Mouse (Mus musculus) central nervous system, embryonic 14 days (tissue): ENCODE measurements around the gene Slc25a39. TPM values are rescaled to one million over a fixed set of nuclear protein-coding genes. Genes with fewer than 3 reads are reported as not detected.

Experiments used
- polyA plus RNA-seq: library from polyadenylated mRNA; depleted of rRNA; stranded (reverse); fragments of >200 nt; gene quantifications from 2 replicates; pipeline ENCODE4 v1.2.3, GENCODE M21; 2012; rRNA removed

Gene Slc25a39
- 104 and 105 TPM in 2 replicates for polyA plus RNA-seq

DNA sequence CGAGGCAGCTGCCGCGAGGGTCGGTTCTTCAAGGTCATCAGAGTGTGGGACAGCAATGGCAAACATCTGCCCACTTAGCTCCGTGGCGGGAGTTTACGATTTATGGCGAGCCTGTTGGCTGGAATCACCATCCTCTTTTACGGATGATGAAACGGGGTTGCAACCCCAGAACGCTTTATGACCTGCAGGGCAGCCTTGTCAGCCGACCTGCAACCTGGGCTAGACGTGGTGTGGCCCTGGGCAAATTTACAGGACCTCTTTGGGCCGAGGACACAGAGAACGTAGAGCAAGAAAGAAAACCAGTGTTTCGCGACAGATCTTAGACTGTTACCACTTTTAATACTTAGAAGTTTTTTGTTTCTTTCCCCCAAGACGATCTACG is at the start of gene Slc25a39:
Slc25a39 (minus strand) TSS at position 113 of the 382 bp plus-strand sequence.

DNA sequence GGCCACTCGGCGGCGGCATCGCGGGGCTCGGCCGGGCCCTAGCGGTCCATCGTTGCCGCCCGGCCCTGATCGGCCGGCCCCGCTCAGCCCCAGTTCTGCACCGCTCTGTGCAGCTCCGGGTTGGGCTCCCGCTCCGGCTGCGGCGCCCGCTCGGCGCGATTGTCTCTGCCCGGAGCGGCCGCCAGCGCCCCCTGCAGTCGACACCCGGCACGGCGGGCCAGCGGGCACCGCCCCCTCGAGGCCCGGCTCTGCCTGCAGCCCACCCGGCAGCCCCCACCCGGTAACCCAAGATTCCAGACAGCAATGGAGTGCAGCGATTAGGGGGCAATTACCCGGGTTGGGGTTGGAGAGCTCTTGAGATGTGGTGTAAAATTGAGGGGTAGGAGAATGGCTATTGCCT is 39.8 kb upstream of the Slc25a39 start, which contains the start of gene Fam171a2:
Fam171a2 (minus strand) TSS at position 186 of the 400 bp plus-strand sequence.

DNA sequence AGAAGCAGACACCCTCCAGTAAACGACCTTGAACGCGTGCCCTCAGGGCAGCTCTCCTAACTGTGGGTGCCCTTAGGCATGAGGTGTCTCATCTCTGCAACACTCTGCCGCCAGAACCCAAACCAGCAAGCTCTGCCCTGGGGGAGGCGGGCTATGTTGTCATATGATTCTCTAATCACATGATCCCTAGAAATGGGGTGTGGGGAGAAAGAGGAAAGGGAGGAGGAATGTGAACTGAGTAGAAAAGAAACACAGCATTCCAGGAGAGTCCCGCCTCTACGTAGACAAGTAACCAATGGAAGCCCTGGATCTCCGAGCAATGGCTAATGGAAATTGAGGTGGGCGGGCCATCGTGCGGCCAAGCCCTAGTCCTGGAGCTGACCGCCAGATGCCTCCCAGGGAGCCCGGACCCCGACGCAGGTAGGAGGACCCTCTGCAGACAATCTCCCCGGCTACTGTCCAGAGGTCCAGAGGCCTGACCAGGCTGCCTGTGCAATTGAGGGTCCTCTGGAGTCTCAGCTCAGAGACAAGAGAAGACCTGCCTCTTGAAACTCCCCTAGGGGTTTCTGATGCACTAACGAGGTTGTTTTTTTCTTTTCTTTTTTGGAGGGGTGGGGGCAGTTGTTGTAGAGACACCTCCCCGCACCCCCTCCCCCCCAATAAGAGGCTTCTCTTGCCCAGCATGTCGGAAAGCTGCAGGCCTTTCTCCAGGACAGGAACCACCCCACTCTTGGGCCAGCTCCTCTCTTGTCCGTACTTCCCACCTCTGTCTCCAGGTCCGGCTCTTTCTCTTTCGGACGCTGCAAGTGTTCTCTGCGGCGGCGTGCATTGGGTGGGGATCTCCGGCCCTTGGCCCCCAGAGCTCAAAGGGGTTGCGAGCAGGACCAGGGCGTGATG is 22.6 kb upstream of the Slc25a39 start, which contains the start of gene Grn:
Grn (plus strand) TSS at position 195 of the 897 bp plus-strand sequence.

DNA sequence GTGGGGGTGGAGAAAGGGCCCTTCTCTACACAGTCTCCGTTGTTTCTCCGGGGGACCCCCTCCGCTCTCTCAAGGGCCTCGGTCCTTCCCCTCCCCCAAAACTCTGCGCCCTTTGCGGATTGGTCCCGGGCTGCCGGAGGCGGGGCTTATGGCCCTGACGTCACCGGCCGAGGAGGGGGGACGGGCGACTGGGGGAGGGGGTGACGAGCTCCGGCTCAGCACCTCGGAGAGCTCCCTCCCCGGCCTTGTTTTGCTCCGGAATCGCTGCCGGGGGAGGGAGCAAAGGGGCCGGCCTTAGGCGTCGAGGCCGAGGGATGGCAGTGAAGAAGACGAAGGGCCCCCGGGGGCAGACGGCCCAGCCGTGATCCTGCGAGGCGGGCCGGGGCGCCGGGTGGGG is 14.5 kb downstream of the Slc25a39 start, which contains the start of gene Rundc3a:
Rundc3a (plus strand) TSS at position 166 of the 397 bp plus-strand sequence.

DNA sequence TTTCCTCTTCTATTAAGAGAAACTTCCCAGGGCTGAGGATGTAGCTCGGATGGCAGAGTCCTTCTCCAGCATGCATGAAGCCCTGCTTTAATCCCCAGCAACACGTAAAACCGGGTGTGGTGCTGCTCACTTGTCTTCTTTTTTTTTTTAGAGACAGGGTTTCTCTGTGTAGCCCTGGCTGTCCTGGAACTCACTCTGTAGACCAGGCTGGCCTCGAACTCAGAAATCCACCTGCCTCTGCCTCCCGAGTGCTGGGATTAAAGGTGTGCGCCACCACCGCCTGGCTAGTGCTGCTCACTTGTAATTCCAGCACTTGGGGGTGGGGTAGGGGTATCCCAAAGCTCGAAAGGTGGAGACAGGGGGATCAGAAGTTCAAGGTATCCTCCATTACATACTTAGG is 41.6 kb downstream of the Slc25a39 start, which contains the start of gene Slc4a1:
Slc4a1 (minus strand) TSS at position 101 of the 400 bp plus-strand sequence.

Other genes with a start within 250 kb of the Slc25a39 start
- gene Lsm12, start 222.7 kb downstream of the Slc25a39 start, polyA plus RNA-seq = 40.8 and 42.9 TPM in 2 replicates
- 51.2 and 51.4 TPM in 2 replicates for gene G6pc3, start 218.3 kb downstream of the Slc25a39 start, polyA plus RNA-seq
- 110 and 122 TPM in 2 replicates for gene Hdac5, start 177.8 kb downstream of the Slc25a39 start, polyA plus RNA-seq
- gene BC030867, start 159.1 kb downstream of the Slc25a39 start, polyA plus RNA-seq = 6.6 and 7.9 TPM in 2 replicates
- 0.18 and 0.61 TPM in 2 replicates for gene Asb16, start 139.2 kb downstream of the Slc25a39 start, polyA plus RNA-seq
- 71.1 and 71.5 TPM in 2 replicates for gene Tmub2, start 123.0 kb downstream of the Slc25a39 start, polyA plus RNA-seq
- 98.9 and 102 TPM in 2 replicates for gene Atxn7l3, start 111.3 kb downstream of the Slc25a39 start, polyA plus RNA-seq
- gene Ubtf, start 88.2 kb downstream of the Slc25a39 start, polyA plus RNA-seq = 86.7 and 91.9 TPM in 2 replicates
- gene Slc4a1, start 41.7 kb downstream of the Slc25a39 start, polyA plus RNA-seq = 1.8 and 2.4 TPM in 2 replicates
- gene Rundc3a, start 14.5 kb downstream of the Slc25a39 start, polyA plus RNA-seq = 276 and 292 TPM in 2 replicates
- 36.2 and 61.6 TPM in 2 replicates for gene Grn, start 22.4 kb upstream of the Slc25a39 start, polyA plus RNA-seq
- gene Fam171a2, start 39.7 kb upstream of the Slc25a39 start, polyA plus RNA-seq = 166 and 168 TPM in 2 replicates
- 4.2 and 6.0 TPM in 2 replicates for gene Itga2b, start 62.2 kb upstream of the Slc25a39 start, polyA plus RNA-seq
- gene Gpatch8, start 148.4 kb upstream of the Slc25a39 start, polyA plus RNA-seq = 49.6 and 50.5 TPM in 2 replicates
- gene Gm11627, start 171.5 kb upstream of the Slc25a39 start, polyA plus RNA-seq = 5.8 and 6.1 TPM in 2 replicates
- 49.9 and 54.8 TPM in 2 replicates for gene Fzd2, start 196.4 kb upstream of the Slc25a39 start, polyA plus RNA-seq